Comparison of ENCODE assay signal across 13 mouse cellular contexts in genomic region chr17:35707929-35708328, GRCm38 (mm10). TPM values are rescaled to one million over a fixed set of nuclear protein-coding genes. Genes with fewer than 3 reads are reported as not detected.
DNase-seq lines count a peak whose midpoint lies in the region; ATAC-seq and TF ChIP-seq lines count a peak whose summit lies in the region.
"Had no signal": no experiment of that assay in that cellular context is flagged by ENCODE, and none has a peak within 500 bp of the region (broad histone marks: within the 10 kb centered on the region; RNA-seq: fewer than 3 reads in every experiment).

No protein-coding gene starts in this region.

- no peak overlapping the region for H3K4me2 ChIP-seq in heart, embryonic 12.5 days
- no peak overlapping the region for H3K4me2 ChIP-seq in kidney, postnatal 0 days (ENCODE audit: low read length)
- H3K4me2 ChIP-seq: hindbrain, embryonic 14.5 days had no signal

- intact Hi-C loops in heart, adult 2 months (cut with DNase I) = no loop called here

- ATAC-seq in heart, embryonic 12.5 days (ENCODE audit: insufficient number of reproducible peaks, low FRiP score) = no peak
- ATAC-seq in kidney, postnatal 0 days (replicated peaks; ENCODE audit: low FRiP score, low read depth) = no peak
- ATAC-seq: forebrain, embryonic 16.5 days had no signal

- TF ChIP-seq POLR2A in heart, adult 2 months (IDR thresholded peaks at IDR 0.05; ENCODE audit: insufficient read depth, low read depth, low read length) = no peak

- H3K4me1 ChIP-seq in heart, embryonic 12.5 days (replicated peaks) = peaks cover 75% of the 10 kb centered on the region
- 0 out of 2 replicates have a peak, but pooled peaks cover 2% of the 10 kb centered on the region for H3K4me1 ChIP-seq in heart, adult 2 months (ENCODE audit: control insufficient read depth, insufficient read depth, low read length)
- H3K4me1 ChIP-seq in kidney, postnatal 0 days (replicated peaks; ENCODE audit: insufficient read depth, low read length) = peaks cover 19% of the 10 kb centered on the region

- H3K9me3 ChIP-seq in heart, embryonic 12.5 days (replicated peaks) = no peaks in the 10 kb centered on the region
- no peaks in the 10 kb centered on the region for H3K9me3 ChIP-seq in kidney, postnatal 0 days (replicated peaks; ENCODE audit: low read length)

- no peaks in the 10 kb centered on the region for H3K36me3 ChIP-seq in heart, embryonic 12.5 days
- no peaks in the 10 kb centered on the region for H3K36me3 ChIP-seq in heart, adult 2 months (ENCODE audit: control insufficient read depth, insufficient read depth, low read length)
- H3K36me3 ChIP-seq in kidney, postnatal 0 days (ENCODE audit: insufficient read depth, low read length) = no peaks in the 10 kb centered on the region

- DNase-seq in heart, adult 2 months = no peak
- DNase-seq in 3T3-L1 (ENCODE audit: low read depth, low spot score) (peak; percentile 70), NIH3T3 (ENCODE audit: low read depth) (peak; percentile 73)
- peak; percentile 30 for DNase-seq in kidney, postnatal 0 days (ENCODE audit: low spot score)
- no peak for DNase-seq in layer of hippocampus, postnatal 10 days (ENCODE audit: low spot score in 2 of 2)
- DNase-seq in embryo, embryonic 11 days = no peak
- no peak for DNase-seq in spleen, postnatal 10 days (ENCODE audit: low spot score in 2 of 2)
- DNase-seq: cerebellum, adult 11 months; layer of hippocampus, postnatal 36 days; lung, postnatal 36 days had no signal

- no peak overlapping the region for H3K4me3 ChIP-seq in heart, embryonic 12.5 days
- H3K4me3 ChIP-seq in heart, adult 2 months = no peak overlapping the region
- H3K4me3 ChIP-seq in kidney, postnatal 0 days (replicated peaks; ENCODE audit: low read depth, low read length) = no peak overlapping the region

- H3K79me2 ChIP-seq in heart, adult 2 months (replicated peaks; ENCODE audit: control insufficient read depth, insufficient read depth, low read length) = no peaks in the 10 kb centered on the region

- TF ChIP-seq CTCF in heart, adult 2 months (IDR thresholded peaks at IDR 0.05) = no peak
- no peak for TF ChIP-seq CTCF in kidney, postnatal 0 days (IDR thresholded peaks at IDR 0.05; ENCODE audit: low read depth)

- 72% methylated on average over 7 of the region's 7 CpGs for WGBS in heart, embryonic 12.5 days
- WGBS in heart, adult 2 months = 58% methylated on average over 7 of the region's 7 CpGs
- WGBS in kidney, postnatal 0 days = 58% methylated on average over 7 of the region's 7 CpGs

- no peaks in the 10 kb centered on the region for H3K27me3 ChIP-seq in heart, embryonic 12.5 days (replicated peaks)
- no peaks in the 10 kb centered on the region for H3K27me3 ChIP-seq in heart, adult 2 months (ENCODE audit: control insufficient read depth, insufficient read depth, low read length)
- H3K27me3 ChIP-seq in kidney, postnatal 0 days (ENCODE audit: insufficient read depth, low read length) = no peaks in the 10 kb centered on the region

- no peak for TF ChIP-seq EP300 in heart, adult 2 months (IDR thresholded peaks at IDR 0.05; ENCODE audit: insufficient read depth, low read depth, low read length)

- no peak overlapping the region for H3K9ac ChIP-seq in heart, embryonic 12.5 days
- H3K9ac ChIP-seq in heart, adult 2 months (ENCODE audit: low read depth, low read length) = no peak overlapping the region
- no peak overlapping the region for H3K9ac ChIP-seq in kidney, postnatal 0 days (ENCODE audit: low read depth, low read length)
- H3K9ac ChIP-seq: hindbrain, embryonic 14.5 days had no signal

- peak overlapping the region; percentile 31; the same call in 1 of the 2 replicates for H3K27ac ChIP-seq in heart, embryonic 12.5 days (ENCODE audit: poor library complexity, severe bottlenecking)
- no peak overlapping the region for H3K27ac ChIP-seq in heart, adult 2 months
- no peak overlapping the region for H3K27ac ChIP-seq in kidney, postnatal 0 days
- H3K27ac ChIP-seq: hindbrain, embryonic 14.5 days had no signal

RNA-seq across cellular contexts. Expression of gene Ddr1, which starts 3.5 kb away (rescaled TPM):
- polyA plus RNA-seq in heart, embryonic 12.5 days (2016; fragmentation: Nextera tagmentation; extraction: Ambion mirVana) = 162 and 167 TPM in 2 replicates
- 10 to 100 TPM; 25.9 to 30.6 TPM for total RNA-seq in heart, adult 2 months (2021)
- polyA plus RNA-seq in heart, adult 2 months (2012; rRNA removed) = 24.4 and 27.6 TPM in 2 replicates
- polyA plus RNA-seq in kidney, postnatal 0 days (2015; fragmentation: Nextera tagmentation; extraction: Ambion mirVana) = 89.1 and 94.3 TPM in 2 replicates
- 10 to 100 TPM; 49.8 to 50.5 TPM for total RNA-seq in layer of hippocampus, postnatal 10 days (2021)

RNA-seq across cellular contexts. Expression of gene Gtf2h4, which starts 34.4 kb away (rescaled TPM):
- polyA plus RNA-seq in heart, embryonic 12.5 days (2016; fragmentation: Nextera tagmentation; extraction: Ambion mirVana) = 22.2 and 24.5 TPM in 2 replicates
- 10 to 100 TPM; 15.0 to 20.6 TPM for total RNA-seq in heart, adult 2 months (2021)
- polyA plus RNA-seq in heart, adult 2 months (2012; rRNA removed) = 19.2 and 21.0 TPM in 2 replicates
- polyA plus RNA-seq in kidney, postnatal 0 days (2015; fragmentation: Nextera tagmentation; extraction: Ambion mirVana) = 35.6 and 36.5 TPM in 2 replicates
- 10 to 100 TPM; 23.3 to 24.4 TPM for total RNA-seq in layer of hippocampus, postnatal 10 days (2021)

RNA-seq across cellular contexts. Expression of gene Vars2, which starts 40.5 kb away (rescaled TPM):
- 16.1 and 17.4 TPM in 2 replicates for polyA plus RNA-seq in heart, embryonic 12.5 days (2016; fragmentation: Nextera tagmentation; extraction: Ambion mirVana)
- total RNA-seq in heart, adult 2 months (2021) = 10 to 100 TPM; 26.6 to 28.3 TPM
- polyA plus RNA-seq in heart, adult 2 months (2012; rRNA removed) = 19.3 and 20.3 TPM in 2 replicates
- polyA plus RNA-seq in kidney, postnatal 0 days (2015; fragmentation: Nextera tagmentation; extraction: Ambion mirVana) = 12.7 and 13.5 TPM in 2 replicates
- 10 to 100 TPM; 42.6 to 44.1 TPM for total RNA-seq in layer of hippocampus, postnatal 10 days (2021)

Comparison
In these comparisons a context has a peak if more than half of its experiments do, and no peak if none do; other contexts are left out.
1. DNase-seq: peak in 3T3-L1 (single experiment), NIH3T3 (single experiment) and kidney, postnatal 0 days (single experiment); none in heart, adult 2 months (0 of 2), layer of hippocampus, postnatal 10 days (0 of 2), embryo, embryonic 11 days (single experiment) and spleen, postnatal 10 days (0 of 2).